Mouse (Mus musculus): Measurements from ENCODE around the gene Papss1. TPM values are rescaled to one million over a fixed set of nuclear protein-coding genes. Genes with fewer than 3 reads are reported as not detected.
"Not testable (repeated sequence)": the region's sequence is repeated elsewhere in the genome, so short reads cannot be mapped to it uniquely, and the experiment has no call there.

Gene Papss1
- 85.2 and 87.1 TPM in 2 replicates for polyA plus RNA-seq (2016; fragmentation: Nextera tagmentation; extraction: Ambion mirVana)

- Histone ChIP-seq H3K9me3 (no peaks in the 10 kb centered on the region), H3K27ac (replicated peaks) (peak within 1 kb of the TSS; percentile 86), H3K36me3 (no peaks in the 10 kb centered on the region), H3K4me3 (peak within 1 kb of the TSS; percentile 59), H3K4me1 (peaks cover 15% of the 10 kb centered on the region), H3K4me2 (replicated peaks) (peak within 1 kb of the TSS; percentile 60), H3K9ac (replicated peaks) (peak within 1 kb of the TSS; percentile 82), H3K27me3 (no peaks in the 10 kb centered on the region)
- under 1% methylated on average over 72 of the region's 73 CpGs for WGBS
- ATAC-seq (ENCODE audit: low FRiP score, low read depth), result peak; percentile 99
Observed at GRCm38 (mm10) chr3:131564430-131565256, at the start of gene Papss1. Gene Papss1, plus strand, starts transcription at chr3:131564768.

GRCm38 (mm10) chr3:131516332-131516999, 48.1 kb upstream of the Papss1 start:
- H3K27ac ChIP-seq (replicated peaks), result no peak overlapping the region
- WGBS, result 86% methylated on average over 7 of the region's 7 CpGs
- H3K9ac ChIP-seq (replicated peaks), result no peak overlapping the region
- no peak overlapping the region for H3K4me2 ChIP-seq (replicated peaks)
- H3K9me3 ChIP-seq, result no peaks in the 10 kb centered on the region
- no peaks in the 10 kb centered on the region for H3K27me3 ChIP-seq
- H3K4me1 ChIP-seq, result no peaks in the 10 kb centered on the region
- no peak for ATAC-seq (ENCODE audit: low FRiP score, low read depth)
- H3K4me3 ChIP-seq, result no peak overlapping the region
- H3K36me3 ChIP-seq, result no peaks in the 10 kb centered on the region

- Histone ChIP-seq H3K9ac (replicated peaks) (no peak overlapping the region), H3K36me3 (no peaks in the 10 kb centered on the region), H3K27me3 (no peaks in the 10 kb centered on the region), H3K4me1 (no peaks in the 10 kb centered on the region), H3K9me3 (no peaks in the 10 kb centered on the region), H3K4me2 (replicated peaks) (no peak overlapping the region), H3K27ac (replicated peaks) (no peak overlapping the region), H3K4me3 (no peak overlapping the region)
- ATAC-seq (ENCODE audit: low FRiP score, low read depth), result no peak
- 71% methylated on average over 6 of the region's 6 CpGs for WGBS
Observed at GRCm38 (mm10) chr3:131517756-131518155, 46.8 kb upstream of the Papss1 start.

GRCm38 (mm10) chr3:131521206-131521605, 43.4 kb upstream of the Papss1 start:
- no peaks in the 10 kb centered on the region for H3K9me3 ChIP-seq
- H3K9ac ChIP-seq (replicated peaks), result no peak overlapping the region
- no peaks in the 10 kb centered on the region for H3K27me3 ChIP-seq
- no peaks in the 10 kb centered on the region for H3K36me3 ChIP-seq
- no peaks in the 10 kb centered on the region for H3K4me1 ChIP-seq
- no peak overlapping the region for H3K4me2 ChIP-seq (replicated peaks)
- WGBS, result 65% methylated on average over 4 of the region's 4 CpGs
- ATAC-seq (ENCODE audit: low FRiP score, low read depth), result no peak
- no peak overlapping the region for H3K4me3 ChIP-seq
- no peak overlapping the region for H3K27ac ChIP-seq (replicated peaks)

DNA sequence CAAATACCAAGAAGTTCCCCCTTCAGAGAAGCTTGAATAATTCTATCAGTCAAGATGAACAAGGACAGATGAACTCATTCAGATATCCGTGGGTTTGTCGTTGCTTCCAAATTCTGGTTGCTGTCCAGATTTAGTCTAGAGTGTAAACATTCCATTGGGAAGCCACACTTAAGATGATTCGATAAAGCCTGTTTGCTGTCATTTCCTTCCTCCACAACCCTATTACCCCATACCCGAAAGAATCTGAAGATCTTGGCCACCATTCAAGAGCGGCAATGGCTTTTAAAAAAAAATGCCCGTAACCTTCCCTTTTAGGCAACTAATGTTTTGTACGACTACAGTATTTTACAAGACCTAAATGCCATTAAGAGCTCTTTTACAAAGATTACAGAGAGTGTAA, 42.3 kb upstream of the Papss1 start:
- Histone ChIP-seq H3K4me3 (no peak overlapping the region), H3K4me2 (replicated peaks) (no peak overlapping the region), H3K9me3 (no peaks in the 10 kb centered on the region), H3K36me3 (no peaks in the 10 kb centered on the region), H3K27me3 (no peaks in the 10 kb centered on the region), H3K9ac (replicated peaks) (no peak overlapping the region), H3K27ac (replicated peaks) (no peak overlapping the region), H3K4me1 (no peaks in the 10 kb centered on the region)
- 85% methylated on average over 7 of the region's 7 CpGs for WGBS
- no peak for ATAC-seq (ENCODE audit: low FRiP score, low read depth)

DNA sequence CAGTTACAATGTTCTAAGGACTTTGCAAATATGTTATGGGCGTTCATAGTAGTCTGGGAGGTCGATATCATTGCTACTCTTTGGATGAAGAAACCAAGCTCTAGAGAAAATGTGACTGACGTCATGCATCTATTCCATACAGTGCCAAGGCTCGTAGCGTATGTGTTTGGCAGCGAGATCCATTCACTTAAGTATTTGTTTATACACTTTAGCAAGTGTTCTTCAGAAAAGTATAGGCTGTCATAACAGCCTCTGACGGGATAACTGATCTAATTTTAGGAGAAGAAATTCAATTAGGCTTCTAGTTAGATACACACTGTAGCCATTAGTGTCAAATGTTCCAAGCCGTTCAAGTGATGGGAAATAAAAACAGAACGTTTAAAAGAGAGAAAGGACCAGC, 40.8 kb upstream of the Papss1 start:
- Histone ChIP-seq H3K27me3 (no peaks in the 10 kb centered on the region), H3K9ac (replicated peaks) (no peak overlapping the region), H3K4me3 (no peak overlapping the region), H3K4me1 (no peaks in the 10 kb centered on the region), H3K27ac (replicated peaks) (no peak overlapping the region), H3K4me2 (replicated peaks) (no peak overlapping the region), H3K36me3 (no peaks in the 10 kb centered on the region), H3K9me3 (no peaks in the 10 kb centered on the region)
- WGBS, result 85% methylated on average over 9 of the region's 9 CpGs
- ATAC-seq (ENCODE audit: low FRiP score, low read depth), result no peak

GRCm38 (mm10) chr3:131524210-131524609, 40.4 kb upstream of the Papss1 start:
- Histone ChIP-seq H3K4me2 (replicated peaks) (no peak overlapping the region), H3K4me3 (no peak overlapping the region), H3K27ac (replicated peaks) (no peak overlapping the region), H3K9ac (replicated peaks) (no peak overlapping the region), H3K27me3 (no peaks in the 10 kb centered on the region), H3K9me3 (no peaks in the 10 kb centered on the region), H3K4me1 (no peaks in the 10 kb centered on the region), H3K36me3 (no peaks in the 10 kb centered on the region)
- WGBS, result 79% methylated on average over 5 of the region's 5 CpGs
- ATAC-seq (ENCODE audit: low FRiP score, low read depth), result no peak

DNA sequence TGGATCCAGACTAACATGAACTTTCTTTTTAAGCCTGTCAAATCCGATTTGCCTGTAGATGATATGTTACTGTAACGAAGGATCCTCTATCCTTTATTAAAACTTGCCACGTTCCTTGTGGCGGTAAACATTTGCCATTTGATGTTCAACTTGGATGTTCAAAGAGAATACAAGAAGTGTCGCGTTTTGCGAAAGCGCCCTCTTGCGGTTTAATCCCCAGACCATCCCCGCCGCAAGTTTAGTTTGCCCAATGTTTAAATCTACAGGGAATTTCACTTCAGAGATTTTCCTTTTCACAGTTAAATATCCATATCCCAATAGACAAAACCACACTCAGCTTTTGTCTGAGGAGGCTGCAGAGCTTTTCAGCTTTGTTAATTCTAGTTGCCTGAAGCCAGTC, 39.8 kb upstream of the Papss1 start:
- WGBS, result 21% methylated on average over 11 of the region's 11 CpGs
- no peak overlapping the region for H3K27ac ChIP-seq (replicated peaks)
- no peak overlapping the region for H3K4me2 ChIP-seq (replicated peaks)
- no peak overlapping the region for H3K9ac ChIP-seq (replicated peaks)
- no peaks in the 10 kb centered on the region for H3K36me3 ChIP-seq
- ATAC-seq (ENCODE audit: low FRiP score, low read depth), result no peak
- no peak overlapping the region for H3K4me3 ChIP-seq
- no peaks in the 10 kb centered on the region for H3K4me1 ChIP-seq
- no peaks in the 10 kb centered on the region for H3K27me3 ChIP-seq
- no peaks in the 10 kb centered on the region for H3K9me3 ChIP-seq

GRCm38 (mm10) chr3:131525229-131525628, 39.3 kb upstream of the Papss1 start:
- 86% methylated on average over 3 of the region's 3 CpGs for WGBS
- no peak overlapping the region for H3K9ac ChIP-seq (replicated peaks)
- no peaks in the 10 kb centered on the region for H3K9me3 ChIP-seq
- no peaks in the 10 kb centered on the region for H3K36me3 ChIP-seq
- H3K4me1 ChIP-seq, result no peaks in the 10 kb centered on the region
- no peak overlapping the region for H3K4me2 ChIP-seq (replicated peaks)
- H3K27ac ChIP-seq (replicated peaks), result no peak overlapping the region
- H3K4me3 ChIP-seq, result no peak overlapping the region
- ATAC-seq (ENCODE audit: low FRiP score, low read depth), result no peak
- H3K27me3 ChIP-seq, result no peaks in the 10 kb centered on the region

GRCm38 (mm10) chr3:131541244-131541942, 23.2 kb upstream of the Papss1 start:
- Histone ChIP-seq H3K27ac (replicated peaks) (no peak overlapping the region), H3K27me3 (no peaks in the 10 kb centered on the region), H3K9me3 (0 out of 2 replicates have a peak, but pooled peaks cover 3% of the 10 kb centered on the region), H3K4me2 (replicated peaks) (no peak overlapping the region), H3K9ac (replicated peaks) (no peak overlapping the region), H3K36me3 (no peaks in the 10 kb centered on the region), H3K4me3 (no peak overlapping the region), H3K4me1 (no peaks in the 10 kb centered on the region)
- 95% methylated on average over 13 of the region's 13 CpGs for WGBS
- no peak for ATAC-seq (ENCODE audit: low FRiP score, low read depth)

GRCm38 (mm10) chr3:131547562-131547961, 17.0 kb upstream of the Papss1 start:
- H3K9me3 ChIP-seq; H3K4me1 ChIP-seq; H3K4me3 ChIP-seq; H3K36me3 ChIP-seq; H3K27ac ChIP-seq (replicated peaks); ATAC-seq (ENCODE audit: low FRiP score, low read depth); H3K4me2 ChIP-seq (replicated peaks); H3K27me3 ChIP-seq; H3K9ac ChIP-seq (replicated peaks): not testable (repeated sequence)
- WGBS, result 92% methylated on average over 17 of the region's 17 CpGs

DNA sequence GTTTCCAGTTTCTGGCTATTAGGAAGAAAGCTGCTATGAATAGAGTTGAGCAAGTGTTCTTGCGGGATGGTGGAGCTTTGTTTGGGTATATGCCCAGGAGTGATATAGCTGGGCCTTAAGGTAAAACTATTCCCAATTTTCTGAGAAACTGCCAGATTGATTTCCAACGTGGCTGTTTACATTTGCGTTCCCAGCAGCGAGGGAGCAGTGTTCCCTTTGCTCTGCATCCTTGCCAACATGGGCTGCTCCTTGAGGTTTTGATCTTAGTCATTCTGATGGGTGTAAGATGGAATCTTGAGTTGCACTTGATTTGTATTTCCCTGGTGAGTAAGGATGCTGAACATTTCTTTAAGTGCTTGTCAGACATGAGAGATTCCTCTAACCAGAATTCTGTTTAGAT, 14.5 kb upstream of the Papss1 start:
- no peak overlapping the region for H3K9ac ChIP-seq (replicated peaks)
- H3K27me3 ChIP-seq, result no peaks in the 10 kb centered on the region
- no peaks in the 10 kb centered on the region for H3K36me3 ChIP-seq
- H3K9me3 ChIP-seq, result no peaks in the 10 kb centered on the region
- WGBS, result 80% methylated on average over 4 of the region's 4 CpGs
- ATAC-seq (ENCODE audit: low FRiP score, low read depth), result no peak
- no peak overlapping the region for H3K4me2 ChIP-seq (replicated peaks)
- no peak overlapping the region for H3K4me3 ChIP-seq
- H3K27ac ChIP-seq (replicated peaks), result no peak overlapping the region
- no peaks in the 10 kb centered on the region for H3K4me1 ChIP-seq

Measured in midbrain, embryonic 12.5 days (tissue).